Mouse (Mus musculus) hindbrain, embryonic 16.5 days (tissue): ENCODE data around the gene Casp9. TPM values are rescaled to one million over a fixed set of nuclear protein-coding genes. Genes with fewer than 3 reads are reported as not detected.

ENCODE experiments used
- ATAC-seq: fragments of 200-750 bp; cut with Nextera tagmentation; 2 replicates; pipeline ENCODE4 v1.8.0; 2017; ENCODE audit warnings: moderate TSS enrichment, moderate library complexity
- H3K27ac ChIP-seq: fragments of 300-500 bp; sonication (generic); 2 replicates; pipeline ENCODE4 v1.5.1; 2014; ENCODE audit warnings: low read depth, mild to moderate bottlenecking, control low read depth, low read length, moderate library complexity
- H3K27me3 ChIP-seq: fragments of 300-500 bp; sonication (generic); replicated peaks from 2 replicates; pipeline ENCODE4 v1.6.1; 2014; ENCODE audit warnings: low read length; ENCODE audit not compliant: control insufficient read depth, insufficient read depth
- H3K36me3 ChIP-seq: fragments of 300-500 bp; sonication (generic); 2 replicates; pipeline ENCODE4 v1.6.1; 2014; ENCODE audit warnings: mild to moderate bottlenecking, low read length, moderate library complexity, mixed read lengths; ENCODE audit not compliant: control insufficient read depth, insufficient read depth
- H3K4me1 ChIP-seq: fragments of 300-500 bp; sonication (generic); 2 replicates; pipeline ENCODE4 v1.6.1; 2014; ENCODE audit warnings: low read depth, low read length; ENCODE audit not compliant: control insufficient read depth, insufficient read depth
- H3K4me2 ChIP-seq: fragments of 300-500 bp; sonication (generic); 2 replicates; pipeline ENCODE4 v1.6.1; 2014; ENCODE audit warnings: mild to moderate bottlenecking, low read length, control low read depth, moderate library complexity
- H3K4me3 ChIP-seq: fragments of 300-500 bp; sonication (generic); 2 replicates; pipeline ENCODE4 v1.5.1; 2014; ENCODE audit warnings: mild to moderate bottlenecking, low read length, control low read depth, moderate library complexity
- H3K9ac ChIP-seq: fragments of 300-500 bp; sonication (generic); 2 replicates; pipeline ENCODE4 v1.6.1; 2014; ENCODE audit warnings: low read depth, mild to moderate bottlenecking, control low read depth, low read length, moderate library complexity
- H3K9me3 ChIP-seq: fragments of 300-500 bp; sonication (generic); 2 replicates; pipeline ENCODE4 v1.6.1; 2014; ENCODE audit warnings: mild to moderate bottlenecking, low read length, moderate library complexity; ENCODE audit not compliant: control insufficient read depth
- WGBS: fragments of 180-500 bp; shearing (Covaris S2); extraction: QIAGEN DNeasy Blood & Tissue Kit; methylation state at CpG from one replicate; pipeline ENCODE4 v1.1.7; 2014; 5-methylcytosine and 5-hydroxymethylcytosine counted together
- polyA plus RNA-seq: library from polyadenylated mRNA; unstranded; fragments of >200 nt; fragmentation: Nextera tagmentation; extraction: Ambion mirVana; gene quantifications from 2 replicates; pipeline ENCODE4 v1.2.1, GENCODE M21; 2015

The Casp9 gene
- polyA plus RNA-seq, 1 experiment from 2014 or later = 22.2 TPM

- ATAC-seq = no peak
- Histone ChIP-seq H3K4me1 (no peaks in the 10 kb centered on the region), H3K4me2 (no peak overlapping the region), H3K9me3 (no peaks in the 10 kb centered on the region), H3K4me3 (no peak overlapping the region), H3K27me3 (no peaks in the 10 kb centered on the region), H3K36me3 (no peaks in the 10 kb centered on the region), H3K27ac (no peak overlapping the region), H3K9ac (no peak overlapping the region)
- 74% methylated on average over 5 of the region's 5 CpGs for WGBS
Observed at GRCm38 (mm10) chr4:141834536-141835095, 41.2 kb downstream of the Casp9 start.

- no peak within 1 kb of the TSS for H3K9ac ChIP-seq
- no peaks in the 10 kb centered on the region for H3K27me3 ChIP-seq
- no peak within 1 kb of the TSS for H3K4me3 ChIP-seq
- no peaks in the 10 kb centered on the region for H3K4me1 ChIP-seq
- WGBS = 86% methylated on average over 6 of the region's 6 CpGs
- no peak for ATAC-seq
- H3K36me3 ChIP-seq = no peaks in the 10 kb centered on the region
- no peaks in the 10 kb centered on the region for H3K9me3 ChIP-seq
- no peak within 1 kb of the TSS for H3K4me2 ChIP-seq
- no peak within 1 kb of the TSS for H3K27ac ChIP-seq
Observed at GRCm38 (mm10) chr4:141845999-141846398, 52.6 kb downstream of the Casp9 start, which contains the start of gene Ctrc. Ctrc (minus strand) TSS chr4:141846359.

DNA sequence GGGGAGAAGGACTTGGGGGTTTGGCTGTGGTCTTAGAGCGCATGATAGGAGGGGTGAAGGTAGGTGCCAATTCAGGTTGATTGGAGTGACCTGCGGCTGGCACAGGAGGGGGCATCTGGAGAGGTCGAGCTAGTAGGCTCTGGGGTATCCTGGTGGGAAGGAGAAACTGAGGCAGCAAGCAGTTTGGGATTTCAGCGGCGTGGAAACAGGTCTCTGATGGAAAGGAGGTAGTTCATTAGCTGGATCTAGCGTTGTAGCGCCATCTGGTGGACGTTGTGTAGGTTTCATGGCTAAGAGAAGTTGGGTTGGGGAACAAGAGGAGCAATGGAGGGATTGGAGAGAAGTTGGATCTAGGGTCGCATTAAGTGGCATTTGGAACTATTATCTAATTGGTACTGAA lies 60.0 kb downstream of the Casp9 start:
- no peaks in the 10 kb centered on the region for H3K9me3 ChIP-seq
- no peak for ATAC-seq
- H3K9ac ChIP-seq = no peak overlapping the region
- no peak overlapping the region for H3K4me3 ChIP-seq
- 78% methylated on average over 9 of the region's 9 CpGs for WGBS
- peaks cover 3% of the 10 kb centered on the region; the same call in 1 of the 2 replicates for H3K4me1 ChIP-seq
- H3K36me3 ChIP-seq = no peaks in the 10 kb centered on the region; the same call in 1 of the 2 replicates
- no peak overlapping the region for H3K27ac ChIP-seq
- H3K27me3 ChIP-seq = no peaks in the 10 kb centered on the region
- H3K4me2 ChIP-seq = no peak overlapping the region

GRCm38 (mm10) chr4:141857422-141857930 lies 64.1 kb downstream of the Casp9 start:
- Histone ChIP-seq H3K27me3 (no peaks in the 10 kb centered on the region), H3K36me3 (peaks cover 12% of the 10 kb centered on the region), H3K9ac (no peak overlapping the region; the same call in 1 of the 2 replicates), H3K4me3 (no peak overlapping the region), H3K4me1 (peaks cover 3% of the 10 kb centered on the region; the same call in 1 of the 2 replicates), H3K9me3 (no peaks in the 10 kb centered on the region), H3K4me2 (no peak overlapping the region; the same call in 1 of the 2 replicates), H3K27ac (no peak overlapping the region)
- ATAC-seq = peak; percentile 57
- WGBS = 10% methylated on average over 10 of the region's 10 CpGs

DNA sequence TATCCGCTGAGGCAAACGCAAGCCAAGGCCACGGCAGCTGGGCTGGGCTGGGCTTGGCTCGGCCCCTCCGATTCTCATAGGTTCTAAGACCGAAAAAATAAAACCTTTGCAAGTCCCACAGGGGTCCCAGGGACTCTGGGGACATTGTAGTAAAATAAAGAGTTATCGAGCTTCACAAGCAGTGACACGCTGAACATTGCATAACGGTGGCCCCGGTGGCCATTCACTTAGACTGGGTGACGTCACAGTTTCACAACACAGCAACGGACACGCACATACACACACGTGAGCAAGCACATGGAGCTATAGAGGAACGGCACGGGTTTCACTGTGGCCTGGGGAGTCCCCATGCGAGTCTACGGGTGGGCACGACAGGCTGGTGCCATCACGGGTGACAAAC lies 65.1 kb downstream of the Casp9 start:
- Histone ChIP-seq H3K4me1 (peaks cover 3% of the 10 kb centered on the region; the same call in 1 of the 2 replicates), H3K4me3 (no peak overlapping the region), H3K9me3 (no peaks in the 10 kb centered on the region), H3K27me3 (no peaks in the 10 kb centered on the region), H3K4me2 (no peak overlapping the region), H3K9ac (no peak overlapping the region), H3K27ac (no peak overlapping the region), H3K36me3 (peaks cover 12% of the 10 kb centered on the region)
- 91% methylated on average over 20 of the region's 20 CpGs for WGBS
- ATAC-seq = no peak

- Histone ChIP-seq H3K4me3 (no peak overlapping the region), H3K4me1 (peaks cover 3% of the 10 kb centered on the region; the same call in 1 of the 2 replicates), H3K27ac (no peak overlapping the region), H3K9ac (no peak overlapping the region), H3K27me3 (no peaks in the 10 kb centered on the region), H3K4me2 (no peak overlapping the region), H3K9me3 (no peaks in the 10 kb centered on the region), H3K36me3 (peaks cover 14% of the 10 kb centered on the region)
- 93% methylated on average over 14 of the region's 14 CpGs for WGBS
- ATAC-seq = no peak
Observed at GRCm38 (mm10) chr4:141859351-141859750, 65.9 kb downstream of the Casp9 start.

DNA sequence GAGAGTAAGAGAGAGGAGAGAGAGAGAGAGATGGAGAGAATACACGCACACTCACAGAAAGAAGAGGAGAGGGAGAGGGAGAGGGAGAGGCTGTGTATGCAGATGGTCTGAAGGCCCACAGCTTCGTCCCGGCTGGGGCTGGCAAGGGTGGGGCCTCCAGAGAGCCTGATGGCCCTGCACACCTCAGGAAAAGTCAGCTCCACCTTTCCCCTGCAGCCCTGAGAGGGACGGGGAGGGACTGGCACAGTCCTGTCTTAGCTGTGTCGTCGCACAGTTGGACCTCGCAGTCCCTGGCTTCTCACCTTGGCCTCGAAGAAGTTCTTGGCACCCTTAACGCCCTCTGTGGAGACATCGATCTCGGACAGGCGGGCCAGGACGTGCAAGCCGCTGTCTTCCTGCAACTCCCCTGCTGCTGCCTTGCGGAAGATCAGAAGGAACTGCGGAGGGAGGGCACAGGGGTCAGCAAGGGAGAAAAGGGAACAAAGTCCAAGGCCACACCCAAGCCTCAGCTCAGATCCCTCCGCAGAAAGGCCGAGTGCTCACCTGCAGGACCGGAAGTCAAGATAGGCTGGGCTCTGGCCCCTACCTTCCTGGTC lies 66.9 kb downstream of the Casp9 start:
- Histone ChIP-seq H3K9me3 (no peaks in the 10 kb centered on the region), H3K4me1 (peaks cover 3% of the 10 kb centered on the region; the same call in 1 of the 2 replicates), H3K27me3 (no peaks in the 10 kb centered on the region), H3K36me3 (peaks cover 14% of the 10 kb centered on the region), H3K4me2 (no peak overlapping the region), H3K9ac (no peak overlapping the region), H3K4me3 (no peak overlapping the region), H3K27ac (no peak overlapping the region)
- 73% methylated on average over 19 of the region's 19 CpGs for WGBS
- no peak for ATAC-seq

- Histone ChIP-seq H3K4me2 (no peak overlapping the region), H3K27me3 (no peaks in the 10 kb centered on the region)
- WGBS = 93% methylated on average over 17 of the region's 17 CpGs
Observed at GRCm38 (mm10) chr4:141861591-141862295, 68.3 kb downstream of the Casp9 start.

GRCm38 (mm10) chr4:141862867-141863266 lies 69.5 kb downstream of the Casp9 start:
- no peaks in the 10 kb centered on the region for H3K9me3 ChIP-seq
- no peak overlapping the region for H3K4me3 ChIP-seq
- ATAC-seq = no peak
- WGBS = 73% methylated on average over 5 of the region's 5 CpGs
- H3K4me2 ChIP-seq = no peak overlapping the region
- H3K36me3 ChIP-seq = peaks cover 14% of the 10 kb centered on the region; the same call in 1 of the 2 replicates
- H3K9ac ChIP-seq = no peak overlapping the region
- H3K4me1 ChIP-seq = peaks cover 11% of the 10 kb centered on the region
- H3K27ac ChIP-seq = no peak overlapping the region
- H3K27me3 ChIP-seq = no peaks in the 10 kb centered on the region

More at GRCm38 (mm10) chr4:141861591-141862295, 68.3 kb downstream of the Casp9 start:
- Histone ChIP-seq H3K9ac (no peak overlapping the region), H3K27ac (no peak overlapping the region), H3K9me3 (no peaks in the 10 kb centered on the region), H3K36me3 (peaks cover 14% of the 10 kb centered on the region), H3K4me3 (no peak overlapping the region), H3K4me1 (peaks cover 4% of the 10 kb centered on the region)
- ATAC-seq = no peak
